Mouse (Mus musculus) intestine, embryonic 16.5 days (tissue): ENCODE results near the gene Depdc1b. TPM values are rescaled to one million over a fixed set of nuclear protein-coding genes. Genes with fewer than 3 reads are reported as not detected.

Experiments
- ATAC-seq: fragments of 200-750 bp; cut with Nextera tagmentation; 2 replicates; pipeline ENCODE4 v1.8.0; 2017; ENCODE audit warnings: moderate TSS enrichment, moderate library complexity
- H3K27ac ChIP-seq: fragments of 300-500 bp; sonication (generic); 2 replicates; pipeline ENCODE4 v1.5.1; 2014; ENCODE audit warnings: mild to moderate bottlenecking, low read length
- H3K27me3 ChIP-seq: fragments of 300-500 bp; sonication (generic); replicated peaks from 2 replicates; pipeline ENCODE4 v1.6.1; 2014; ENCODE audit warnings: low read length, control low read depth, mixed read lengths; ENCODE audit not compliant: control insufficient read depth, insufficient read depth
- H3K36me3 ChIP-seq: fragments of 300-500 bp; sonication (generic); 2 replicates; pipeline ENCODE4 v1.6.1; 2014; ENCODE audit warnings: low read length, control low read depth; ENCODE audit not compliant: control insufficient read depth, insufficient read depth
- H3K4me1 ChIP-seq: fragments of 300-500 bp; sonication (generic); 2 replicates; pipeline ENCODE4 v1.6.1; 2014; ENCODE audit warnings: low read length, control low read depth, mixed read lengths; ENCODE audit not compliant: control insufficient read depth, insufficient read depth
- H3K4me2 ChIP-seq: fragments of 300-500 bp; sonication (generic); 2 replicates; pipeline ENCODE4 v1.6.1; 2014; ENCODE audit warnings: low read depth, low read length, control low read depth
- H3K4me3 ChIP-seq: fragments of 300-500 bp; sonication (generic); 2 replicates; pipeline ENCODE4 v1.5.1; 2014; ENCODE audit warnings: mild to moderate bottlenecking, low read length
- H3K9ac ChIP-seq: fragments of 300-500 bp; sonication (generic); 2 replicates; pipeline ENCODE4 v1.6.1; 2014; ENCODE audit warnings: low read depth, low read length
- H3K9me3 ChIP-seq: fragments of 300-500 bp; sonication (generic); 2 replicates; pipeline ENCODE4 v1.6.1; 2016; ENCODE audit warnings: low read length, control low read depth; ENCODE audit not compliant: control insufficient read depth
- WGBS: fragments of 180-500 bp; shearing (Covaris S2); extraction: QIAGEN DNeasy Blood & Tissue Kit; methylation state at CpG from one replicate; pipeline ENCODE4 v1.1.7; 2014; 5-methylcytosine and 5-hydroxymethylcytosine counted together
- polyA plus RNA-seq: library from polyadenylated mRNA; unstranded; fragments of >200 nt; fragmentation: Nextera tagmentation; extraction: Ambion mirVana; gene quantifications from 2 replicates; pipeline ENCODE4 v1.2.1, GENCODE M21; 2015

Gene Depdc1b
- polyA plus RNA-seq, 1 experiment from 2014 or later: 5.9 TPM

- Histone ChIP-seq H3K4me2 (no peak overlapping the region), H3K36me3 (no peaks in the 10 kb centered on the region), H3K27me3 (no peaks in the 10 kb centered on the region), H3K9me3 (no peaks in the 10 kb centered on the region), H3K4me3 (no peak overlapping the region), H3K4me1 (no peaks in the 10 kb centered on the region), H3K9ac (no peak overlapping the region), H3K27ac (no peak overlapping the region)
- 56% methylated on average over 1 of the region's 1 CpGs for WGBS
- ATAC-seq: no peak
Measured at GRCm38 (mm10) chr13:108303841-108304240, 12.3 kb upstream of the Depdc1b start.

- Histone ChIP-seq H3K36me3 (no peaks in the 10 kb centered on the region), H3K9me3 (no peaks in the 10 kb centered on the region), H3K27ac (no peak overlapping the region), H3K4me2 (no peak overlapping the region), H3K4me1 (no peaks in the 10 kb centered on the region), H3K27me3 (no peaks in the 10 kb centered on the region), H3K4me3 (no peak overlapping the region), H3K9ac (no peak overlapping the region)
- WGBS: 39% methylated on average over 2 of the region's 2 CpGs
- no peak for ATAC-seq
Measured at GRCm38 (mm10) chr13:108304680-108305079, 11.5 kb upstream of the Depdc1b start.

- Histone ChIP-seq H3K4me1 (peaks cover 5% of the 10 kb centered on the region; the same call in 1 of the 2 replicates), H3K36me3 (no peaks in the 10 kb centered on the region), H3K9ac (peak overlapping the region; percentile 70), H3K27ac (no peak overlapping the region), H3K27me3 (no peaks in the 10 kb centered on the region), H3K4me2 (peak overlapping the region; percentile 95), H3K9me3 (no peaks in the 10 kb centered on the region), H3K4me3 (peak overlapping the region; percentile 85)
- WGBS: under 1% methylated on average over 32 of the region's 32 CpGs
- ATAC-seq: peak; percentile 59
Measured at GRCm38 (mm10) chr13:108316487-108316903, 363 bp downstream of the Depdc1b start.

- WGBS: 94% methylated on average over 2 of the region's 2 CpGs
- no peaks in the 10 kb centered on the region for H3K27me3 ChIP-seq
- no peak overlapping the region for H3K9ac ChIP-seq
- no peak for ATAC-seq
- no peaks in the 10 kb centered on the region for H3K9me3 ChIP-seq
- peaks cover 5% of the 10 kb centered on the region; the same call in 1 of the 2 replicates for H3K4me1 ChIP-seq
- no peaks in the 10 kb centered on the region for H3K36me3 ChIP-seq
- H3K27ac ChIP-seq: no peak overlapping the region
- H3K4me3 ChIP-seq: peak overlapping the region; percentile 85; the same call in 1 of the 2 replicates
- H3K4me2 ChIP-seq: peak overlapping the region; percentile 95; the same call in 1 of the 2 replicates
Measured at GRCm38 (mm10) chr13:108317414-108317813, 1.3 kb downstream of the Depdc1b start.

GRCm38 (mm10) chr13:108319028-108319427, 2.9 kb downstream of the Depdc1b start:
- H3K27me3 ChIP-seq: no peaks in the 10 kb centered on the region
- no peaks in the 10 kb centered on the region for H3K9me3 ChIP-seq
- H3K4me1 ChIP-seq: peaks cover 5% of the 10 kb centered on the region; the same call in 1 of the 2 replicates
- no peak overlapping the region for H3K4me3 ChIP-seq
- no peak overlapping the region for H3K9ac ChIP-seq
- H3K36me3 ChIP-seq: 0 out of 2 replicates have a peak, but pooled peaks cover 2% of the 10 kb centered on the region
- H3K4me2 ChIP-seq: no peak overlapping the region
- no peak for ATAC-seq
- no peak overlapping the region for H3K27ac ChIP-seq
- 95% methylated on average over 8 of the region's 8 CpGs for WGBS

GRCm38 (mm10) chr13:108320216-108320615, 4.1 kb downstream of the Depdc1b start:
- Histone ChIP-seq H3K4me2 (no peak overlapping the region), H3K9ac (no peak overlapping the region), H3K27me3 (no peaks in the 10 kb centered on the region), H3K36me3 (0 out of 2 replicates have a peak, but pooled peaks cover 4% of the 10 kb centered on the region), H3K4me3 (no peak overlapping the region), H3K4me1 (peaks cover 5% of the 10 kb centered on the region; the same call in 1 of the 2 replicates), H3K9me3 (no peaks in the 10 kb centered on the region), H3K27ac (no peak overlapping the region)
- ATAC-seq: no peak
- 92% methylated on average over 8 of the region's 8 CpGs for WGBS

- no peak for ATAC-seq
- Histone ChIP-seq H3K4me1 (no peaks in the 10 kb centered on the region), H3K9me3 (no peaks in the 10 kb centered on the region), H3K27me3 (no peaks in the 10 kb centered on the region), H3K9ac (no peak overlapping the region), H3K4me2 (no peak overlapping the region), H3K27ac (no peak overlapping the region), H3K4me3 (no peak overlapping the region), H3K36me3 (0 out of 2 replicates have a peak, but pooled peaks cover 4% of the 10 kb centered on the region)
- 92% methylated on average over 2 of the region's 2 CpGs for WGBS
Measured at GRCm38 (mm10) chr13:108322466-108322865, 6.3 kb downstream of the Depdc1b start.

- H3K4me1 ChIP-seq: no peaks in the 10 kb centered on the region
- H3K9ac ChIP-seq: no peak overlapping the region
- no peak for ATAC-seq
- H3K27me3 ChIP-seq: no peaks in the 10 kb centered on the region
- 0 out of 2 replicates have a peak, but pooled peaks cover 4% of the 10 kb centered on the region for H3K36me3 ChIP-seq
- no peak overlapping the region for H3K4me2 ChIP-seq
- H3K4me3 ChIP-seq: no peak overlapping the region
- no peak overlapping the region for H3K27ac ChIP-seq
- 96% methylated on average over 2 of the region's 2 CpGs for WGBS
- H3K9me3 ChIP-seq: no peaks in the 10 kb centered on the region
Measured at GRCm38 (mm10) chr13:108323317-108323716, 7.2 kb downstream of the Depdc1b start.

- 87% methylated on average over 22 of the region's 22 CpGs for WGBS
- no peak overlapping the region for H3K4me3 ChIP-seq
- H3K27ac ChIP-seq: no peak overlapping the region
- 0 out of 2 replicates have a peak, but pooled peaks cover 4% of the 10 kb centered on the region for H3K36me3 ChIP-seq
- H3K27me3 ChIP-seq: no peaks in the 10 kb centered on the region
- H3K4me1 ChIP-seq: no peaks in the 10 kb centered on the region
- H3K9ac ChIP-seq: no peak overlapping the region
- H3K4me2 ChIP-seq: no peak overlapping the region
- no peak for ATAC-seq
- no peaks in the 10 kb centered on the region for H3K9me3 ChIP-seq
Measured at GRCm38 (mm10) chr13:108323866-108324829, 8.0 kb downstream of the Depdc1b start.
